Mouse (Mus musculus): ENCODE results near the gene Magi2.

GRCm38 (mm10) chr5:20654766-20655472 is 1428.1 kb downstream of the Magi2 start:
- TF ChIP-seq CTCF (IDR thresholded peaks at IDR 0.05; ENCODE audit: borderline replicate concordance, control insufficient read depth, extremely low read depth, insufficient read depth, low read length, poor library complexity) (no peak), POLR2A (IDR thresholded peaks at IDR 0.05; ENCODE audit: control insufficient read depth, extremely low read depth, insufficient read depth, low read length, poor library complexity) (no peak)

All from thymus, adult 2 months (tissue).